Mouse (Mus musculus): ENCODE results near the gene Rack1.

DNA sequence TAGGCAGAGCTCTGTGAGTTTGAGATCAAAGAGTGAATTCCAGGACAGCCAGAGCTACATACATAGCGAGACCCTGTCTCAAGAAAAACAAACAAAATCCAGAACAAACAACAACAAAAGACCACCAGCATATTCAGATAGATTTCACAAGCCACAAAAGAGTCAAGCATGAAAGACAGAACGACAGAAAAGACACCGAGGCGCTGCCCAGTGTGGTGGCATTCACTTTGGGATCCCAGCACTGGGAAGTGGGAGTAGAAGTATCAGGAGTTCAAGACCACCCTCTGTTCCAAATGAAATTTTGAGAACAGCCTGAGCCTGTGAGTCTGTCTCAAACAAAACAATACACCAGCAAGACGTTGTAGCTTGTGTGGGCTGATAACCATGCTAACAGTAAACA, 46.7 kb downstream of the Rack1 start:
- TF ChIP-seq CHD2 (IDR thresholded peaks at IDR 0.05; ENCODE audit: low read depth, low read length): no peak
- TF ChIP-seq ZNF384 (IDR thresholded peaks at IDR 0.05; ENCODE audit: low read depth, low read length): no peak
- no peak for TF ChIP-seq ZC3H11A (IDR thresholded peaks at IDR 0.05; ENCODE audit: borderline replicate concordance, low read depth, low read length)
- no peak for TF ChIP-seq MAFK (IDR thresholded peaks at IDR 0.05; ENCODE audit: insufficient read depth, low read depth, low read length)
- no peak for TF ChIP-seq HCFC1 (IDR thresholded peaks at IDR 0.05; ENCODE audit: borderline replicate concordance, insufficient read depth, low read length)

Data from ES-E14 (cell line).